Mouse (Mus musculus) layer of hippocampus, adult 18-20 months (tissue): Measurements from ENCODE around the gene Cebpb. TPM values are rescaled to one million over a fixed set of nuclear protein-coding genes. Genes with fewer than 3 reads are reported as not detected.

Experiments
- DNase-seq, 2 experiments: peaks; one replicate each; pipeline ENCODE4 v3.0.0; 2022; ENCODE audit warnings: low spot score in 2 of 2
- total RNA-seq, 2 experiments: library from RNA; stranded (reverse); gene quantifications; 2 replicates each; pipeline ENCODE4 v1.2.3; 2021

Gene Cebpb
- total RNA-seq, 2 experiments from 2014 or later, result 41.9 to 43.2 TPM

DNA sequence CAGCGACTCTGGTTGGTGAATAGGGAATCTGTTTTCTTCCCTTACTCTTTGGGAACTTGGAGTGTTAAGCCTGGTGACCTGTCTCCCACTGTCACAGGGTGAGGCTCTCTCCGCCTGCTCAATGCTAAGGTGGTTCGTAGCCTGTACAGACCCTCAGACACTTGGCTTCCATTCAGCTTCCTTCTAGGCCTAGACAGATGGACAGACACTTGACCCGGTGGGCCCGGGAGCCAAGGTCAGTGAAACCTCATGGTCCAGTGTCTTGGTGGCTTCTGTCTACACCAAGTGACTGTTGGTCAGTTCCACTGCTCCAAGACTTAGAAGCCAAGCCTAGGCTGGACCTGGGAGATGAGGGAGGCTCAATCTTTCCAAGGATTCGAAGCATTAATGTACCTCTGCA is 2.7 kb downstream of the Cebpb start:
- no peak for DNase-seq

DNA sequence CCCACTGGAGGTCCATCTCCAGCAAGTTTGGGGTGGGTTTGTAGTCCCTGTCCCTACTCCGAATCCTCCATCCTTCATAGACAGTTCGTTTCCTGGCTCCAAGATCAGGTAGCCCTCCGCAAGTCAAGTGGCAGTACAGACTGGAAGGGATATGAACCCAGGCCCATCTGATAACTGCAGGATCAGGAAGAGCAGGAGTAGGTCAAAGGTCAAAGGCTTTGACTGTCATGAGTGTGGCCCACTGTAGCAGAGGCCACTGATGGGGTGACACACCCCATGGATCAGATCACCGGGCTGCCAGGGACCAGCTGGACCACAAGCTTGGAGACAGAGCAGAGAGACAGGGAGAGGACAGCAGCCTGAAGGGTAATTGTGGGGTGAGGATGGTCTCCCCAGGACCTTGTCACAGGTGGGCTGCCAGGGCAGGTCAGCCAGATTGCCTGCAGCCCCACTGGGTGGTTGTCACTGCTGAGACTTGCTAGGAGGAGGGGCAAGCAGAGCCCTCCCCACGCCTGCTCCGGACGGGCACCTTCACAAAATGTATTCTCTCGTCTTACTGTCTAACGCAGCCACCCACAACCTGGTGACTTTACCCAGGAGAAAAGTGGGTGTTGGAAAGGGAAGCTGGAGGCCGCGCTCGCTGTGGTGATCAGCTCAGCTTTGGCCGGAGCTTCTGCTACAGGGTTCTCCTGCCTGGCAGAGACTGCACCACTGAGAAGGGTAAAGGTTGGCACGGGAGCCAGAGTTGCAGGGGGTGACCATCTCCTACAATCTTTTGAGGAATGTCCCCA is 3.4 kb downstream of the Cebpb start:
- peak in 1 of 2 experiments; percentile 42 for DNase-seq

DNA sequence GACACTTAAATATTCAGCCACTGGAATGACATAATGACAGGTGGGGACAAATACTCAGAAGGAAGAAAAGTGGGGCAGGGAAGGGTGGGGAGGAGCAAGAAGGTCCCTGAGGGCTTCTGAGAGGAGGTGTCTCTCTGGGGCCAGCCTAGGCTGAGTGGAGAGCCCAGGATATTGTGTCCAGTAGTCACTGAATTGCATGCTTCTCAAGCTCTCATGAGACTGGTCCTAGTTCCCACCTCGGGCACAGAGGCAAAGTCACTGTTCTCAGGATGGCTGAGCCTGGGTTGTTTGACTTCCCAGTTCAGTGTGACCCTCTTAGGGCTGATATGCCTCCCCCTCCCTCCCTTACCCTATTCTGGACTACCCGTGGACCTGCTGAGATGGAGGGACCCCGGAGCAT is 4.1 kb downstream of the Cebpb start:
- no peak for DNase-seq

DNA sequence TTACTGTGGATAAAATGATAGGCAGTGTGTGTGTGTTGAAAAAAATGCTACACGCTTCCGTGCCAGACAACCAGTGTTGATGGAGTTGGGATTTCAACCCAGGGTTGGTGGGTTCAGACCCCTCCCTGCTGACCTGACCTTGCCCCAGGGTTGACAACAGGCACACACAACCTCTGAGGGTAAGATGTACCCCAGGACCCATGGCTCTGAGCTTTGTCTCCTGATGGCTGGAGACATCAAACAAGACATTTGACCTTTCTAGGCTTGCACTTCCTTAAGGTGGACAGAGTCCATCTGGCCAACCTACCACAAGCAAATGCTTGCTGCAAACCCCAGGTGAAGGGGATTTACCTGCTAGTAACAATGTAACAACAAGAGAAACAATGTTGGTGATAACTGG is 4.8 kb downstream of the Cebpb start:
- no peak for DNase-seq

DNA sequence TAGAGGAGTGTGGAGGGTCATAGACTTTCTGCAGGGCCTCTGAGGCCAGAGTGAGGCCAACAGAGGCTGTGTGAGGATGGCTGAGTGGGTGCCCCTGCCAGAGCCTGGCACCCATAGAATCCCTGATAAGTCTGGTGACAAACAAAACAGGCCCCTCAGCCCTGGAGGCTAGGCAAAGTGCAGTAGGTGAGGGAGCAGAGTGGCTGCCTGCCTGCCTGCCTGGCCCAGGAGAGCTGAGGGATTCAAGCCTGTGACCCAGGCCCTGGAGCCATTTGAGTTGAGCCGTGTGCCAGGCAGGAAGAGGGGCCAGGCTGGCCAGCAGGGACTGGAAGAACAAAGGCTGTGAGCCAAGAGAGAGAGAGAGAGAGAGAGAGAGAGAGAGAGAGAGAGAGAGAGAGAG is 5.5 kb downstream of the Cebpb start:
- DNase-seq, result no peak

DNA sequence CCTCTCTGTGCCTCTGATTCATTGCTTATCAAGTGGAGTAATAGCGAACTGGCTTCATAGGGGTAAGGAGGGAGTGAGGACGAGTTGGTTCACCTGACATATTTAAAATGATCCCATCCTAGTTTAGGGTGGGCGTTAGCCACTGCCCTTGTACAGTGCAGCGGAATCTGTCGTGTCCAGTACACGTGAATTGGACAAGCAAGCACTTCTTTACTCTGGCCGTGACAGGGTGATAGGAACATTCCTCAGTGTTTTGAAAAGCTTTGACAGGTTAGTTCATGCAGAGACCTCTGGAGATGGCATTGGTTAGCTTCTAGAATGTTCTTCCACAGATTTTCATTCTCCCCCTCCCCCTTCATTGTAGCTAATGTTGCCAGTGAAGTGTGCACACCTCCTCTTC is 6.2 kb downstream of the Cebpb start:
- no peak for DNase-seq

DNA sequence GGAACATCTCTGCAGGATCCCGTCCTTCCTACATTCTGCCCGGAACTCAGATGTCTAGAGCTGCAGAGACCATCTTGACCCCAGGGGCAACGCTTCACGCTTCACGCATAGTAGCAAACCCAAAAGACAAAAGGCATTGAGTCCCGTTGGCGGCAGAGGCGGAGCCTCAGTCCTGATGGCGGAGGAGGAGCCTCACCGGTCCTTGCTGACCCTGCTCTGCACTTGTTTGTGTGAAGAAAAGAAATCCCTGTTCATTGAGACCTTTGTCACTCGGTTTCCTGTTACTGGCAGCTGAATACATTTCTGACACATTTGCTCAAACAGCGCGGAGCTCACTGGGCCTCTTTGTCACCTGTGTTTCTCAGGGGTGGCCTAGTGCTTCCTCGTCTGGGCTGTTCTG is 6.8 kb downstream of the Cebpb start:
- DNase-seq, result no peak

DNA sequence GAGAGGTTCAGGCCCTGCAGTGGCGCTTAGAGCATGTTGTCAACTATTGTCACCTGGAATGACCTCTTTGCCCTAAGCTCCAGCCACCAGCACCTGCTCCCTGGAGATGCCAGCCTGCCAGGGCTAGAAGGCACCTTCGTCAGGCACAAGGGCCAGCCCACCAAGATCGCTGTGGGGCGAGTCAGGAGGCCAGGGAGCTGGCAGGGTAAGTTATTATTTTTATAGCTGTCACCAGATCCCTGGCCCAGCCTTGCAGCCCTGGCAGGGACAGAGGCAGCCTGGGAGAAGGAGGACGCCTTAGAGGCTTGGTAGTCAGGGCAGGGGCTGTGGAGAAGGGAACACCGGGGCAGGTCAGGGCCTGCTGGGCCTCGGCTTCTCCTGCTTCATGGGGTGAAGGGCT is 7.4 kb downstream of the Cebpb start:
- DNase-seq, result no peak

DNA sequence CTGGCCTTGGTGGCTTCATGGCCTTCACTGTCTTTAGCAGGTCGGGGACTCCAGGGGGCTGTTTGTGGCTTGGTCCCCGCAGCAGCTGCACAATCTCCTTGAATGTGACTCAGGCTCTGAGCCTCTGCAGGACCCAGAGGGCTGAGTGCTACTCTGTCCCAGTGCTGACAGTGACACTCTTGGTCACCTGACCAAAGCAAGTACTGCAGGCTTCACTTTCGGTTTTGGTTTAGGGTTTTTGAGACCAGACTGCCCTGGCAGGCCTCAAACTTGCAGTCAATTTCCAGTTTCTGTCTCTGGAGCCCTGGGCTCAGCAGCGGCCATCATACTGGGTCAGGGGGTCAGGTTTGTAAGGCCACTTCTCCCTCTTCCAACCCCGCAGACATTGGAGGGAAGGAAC is 9.2 kb downstream of the Cebpb start:
- DNase-seq, result no peak

DNA sequence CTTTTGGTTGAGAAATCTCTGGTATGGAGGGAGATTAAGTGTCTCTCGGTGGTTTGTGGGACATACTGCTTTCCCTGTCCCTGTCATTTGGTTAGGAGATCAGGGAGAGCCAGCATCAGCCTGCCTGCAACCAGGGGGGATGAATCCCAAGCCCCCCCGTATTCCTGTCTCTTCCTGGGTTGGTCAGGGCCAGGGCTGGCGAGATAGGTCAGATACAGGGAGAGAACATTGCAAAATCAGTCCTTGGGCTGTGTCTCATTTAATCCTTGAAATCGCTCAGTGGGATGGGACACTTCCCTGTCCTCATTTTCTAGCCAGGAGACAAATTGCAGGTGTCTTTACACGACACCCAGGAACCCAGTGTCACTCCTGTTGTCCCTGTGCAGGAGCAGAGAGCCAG is 11.3 kb downstream of the Cebpb start:
- DNase-seq, result no peak

DNA sequence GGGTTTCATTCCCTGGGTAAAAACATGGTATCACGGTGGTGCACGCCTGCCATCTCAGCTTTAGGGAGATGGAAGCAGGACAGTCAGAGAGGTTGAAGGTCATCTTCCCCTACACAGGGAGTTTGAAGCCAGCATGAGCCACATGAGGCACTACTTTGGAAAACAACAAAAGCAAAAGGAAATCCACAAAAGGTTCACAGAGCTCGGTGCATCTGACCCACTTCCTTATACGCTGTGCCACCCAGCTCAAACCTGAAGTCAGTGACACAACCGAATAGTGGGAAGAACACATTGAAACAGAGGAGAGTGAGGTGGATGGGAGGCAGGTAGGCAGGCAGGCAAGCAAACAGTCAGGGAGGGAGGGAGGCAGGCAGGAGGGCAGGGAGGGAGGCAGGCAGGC is 12.8 kb downstream of the Cebpb start:
- no peak for DNase-seq

DNA sequence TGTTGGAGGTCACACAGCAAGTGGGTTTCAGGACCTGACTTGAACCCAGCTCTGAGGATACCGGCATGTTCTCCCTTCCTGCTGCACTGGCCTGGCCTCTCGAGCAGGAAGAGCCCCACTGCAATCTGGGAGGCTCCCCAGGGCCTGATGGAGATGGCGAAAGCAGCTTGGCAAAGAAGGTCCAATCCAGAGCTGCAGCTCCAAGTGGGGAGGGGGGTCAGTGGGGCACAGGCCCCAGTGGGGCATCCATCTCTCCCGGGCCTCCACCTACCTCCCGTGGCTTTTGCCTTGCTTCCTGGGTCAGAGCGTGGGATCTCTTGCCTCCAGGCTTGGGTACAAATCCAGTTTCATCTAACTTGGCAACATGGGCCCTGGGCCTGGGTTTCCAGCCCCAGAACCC is 13.4 kb downstream of the Cebpb start:
- DNase-seq, result no peak

DNA sequence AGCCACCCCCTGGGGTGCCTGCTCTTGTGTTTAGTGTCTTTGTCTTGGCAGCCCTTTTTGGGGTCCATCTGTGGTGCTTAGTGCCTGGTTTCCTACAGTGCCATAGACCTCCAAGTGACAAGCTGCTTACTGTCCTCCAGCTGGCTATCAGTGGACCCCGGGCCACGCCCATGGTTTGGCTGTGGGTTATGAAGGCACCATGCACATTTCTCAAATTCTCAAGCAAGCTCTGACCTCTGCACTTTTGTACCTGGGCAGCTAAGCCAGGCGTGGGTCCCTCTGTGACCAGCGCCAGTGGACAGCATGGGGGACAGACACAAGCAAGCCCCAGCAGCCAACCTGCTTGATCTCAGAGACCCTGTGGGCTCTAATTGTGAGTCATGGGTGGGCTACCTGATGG is 15.7 kb downstream of the Cebpb start:
- no peak for DNase-seq

DNA sequence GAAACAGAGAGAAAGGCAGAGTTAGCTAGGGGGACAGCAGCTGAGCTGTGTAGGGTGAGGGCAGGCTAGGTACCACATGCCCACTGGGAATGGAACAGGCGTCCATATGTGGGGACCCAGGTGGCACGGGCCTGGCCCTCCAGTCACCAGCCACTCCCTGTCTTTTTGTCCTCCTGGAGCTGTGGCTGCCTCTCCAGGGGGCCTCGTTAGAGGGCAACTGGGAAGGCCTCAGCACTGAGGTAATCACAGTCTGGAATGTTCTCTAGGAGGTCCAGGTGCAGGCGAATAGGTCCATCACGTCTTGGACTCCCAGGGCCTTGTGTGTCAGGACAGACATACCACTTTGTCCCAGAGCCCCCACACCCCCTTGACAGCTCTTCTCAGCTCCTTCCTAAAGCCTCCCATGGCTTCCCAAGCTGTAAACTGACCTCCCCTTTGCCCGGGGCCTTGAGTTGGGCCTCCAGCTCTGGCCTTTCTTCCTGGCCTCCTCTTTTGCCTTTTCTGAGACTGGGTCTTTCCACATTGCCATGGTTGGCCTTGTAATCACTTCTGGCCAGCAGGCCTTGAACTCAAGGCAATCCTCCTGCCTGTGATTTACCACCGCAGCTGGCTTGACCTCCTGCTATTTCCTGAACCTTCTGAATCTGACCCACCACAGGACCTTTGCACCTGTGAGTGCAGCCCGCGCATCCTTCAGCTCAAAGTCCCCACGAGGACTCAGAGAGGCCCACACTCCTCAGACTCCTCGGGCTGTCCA is 17.6 kb downstream of the Cebpb start:
- DNase-seq, result no peak

DNA sequence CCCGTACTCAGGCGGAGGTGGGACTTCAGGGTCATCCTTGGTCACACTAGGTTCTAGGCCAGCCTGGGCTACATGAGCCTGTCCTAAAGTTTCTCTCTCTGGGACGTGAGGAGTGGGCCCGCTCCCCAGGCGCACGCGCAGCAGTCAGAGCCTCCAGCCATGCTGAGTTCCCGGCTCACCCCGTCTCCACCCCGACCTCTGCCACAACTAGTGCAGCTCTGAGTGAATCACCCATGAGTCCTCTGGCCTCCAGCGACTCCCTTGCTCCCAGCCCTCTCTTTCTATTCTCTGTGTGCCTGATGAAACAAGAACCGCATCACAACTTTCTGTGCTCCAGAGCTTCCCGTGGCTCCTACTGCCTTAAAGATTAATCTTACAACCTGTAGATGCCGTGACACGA is 19.7 kb downstream of the Cebpb start:
- DNase-seq, result no peak

DNA sequence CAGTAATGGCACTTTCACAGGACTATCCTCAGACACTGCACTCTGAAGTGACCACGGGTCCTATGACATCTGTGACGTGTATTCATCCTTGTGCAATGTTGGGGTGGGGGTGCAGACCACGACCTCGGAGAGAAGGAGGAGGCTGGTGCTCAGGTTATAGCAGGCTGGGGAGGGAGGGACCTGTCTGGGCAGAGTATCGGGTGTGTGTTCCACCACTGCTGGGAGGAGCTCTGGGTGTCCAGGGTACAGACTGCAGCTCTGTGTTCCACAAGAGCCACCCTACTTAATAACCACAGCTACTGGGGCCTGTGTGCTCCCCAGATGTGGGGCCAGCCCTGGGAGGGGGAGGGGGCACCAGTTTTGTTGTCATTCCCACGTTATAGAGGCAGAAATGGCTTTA is 21.3 kb downstream of the Cebpb start:
- DNase-seq, result no peak

DNA sequence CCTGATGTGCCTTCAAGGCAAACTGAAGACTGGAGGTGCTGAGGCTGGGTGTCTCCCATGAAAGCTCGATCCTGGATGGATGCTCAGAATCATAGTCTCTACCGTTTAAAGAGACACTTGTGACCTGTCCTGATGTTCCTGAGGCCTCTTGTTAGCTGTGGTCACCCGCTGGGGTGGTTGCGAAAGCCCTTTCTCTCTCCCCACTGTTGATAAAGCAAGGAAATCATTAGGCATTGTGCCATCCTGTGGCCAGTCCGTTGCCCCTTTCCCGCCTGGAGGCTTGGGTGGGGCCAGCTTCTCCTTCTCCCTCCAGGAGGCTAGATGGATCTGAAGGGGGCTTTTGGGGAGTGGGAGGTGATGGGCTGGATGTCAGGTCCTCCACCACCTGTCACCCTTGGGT is 21.9 kb downstream of the Cebpb start:
- no peak for DNase-seq

DNA sequence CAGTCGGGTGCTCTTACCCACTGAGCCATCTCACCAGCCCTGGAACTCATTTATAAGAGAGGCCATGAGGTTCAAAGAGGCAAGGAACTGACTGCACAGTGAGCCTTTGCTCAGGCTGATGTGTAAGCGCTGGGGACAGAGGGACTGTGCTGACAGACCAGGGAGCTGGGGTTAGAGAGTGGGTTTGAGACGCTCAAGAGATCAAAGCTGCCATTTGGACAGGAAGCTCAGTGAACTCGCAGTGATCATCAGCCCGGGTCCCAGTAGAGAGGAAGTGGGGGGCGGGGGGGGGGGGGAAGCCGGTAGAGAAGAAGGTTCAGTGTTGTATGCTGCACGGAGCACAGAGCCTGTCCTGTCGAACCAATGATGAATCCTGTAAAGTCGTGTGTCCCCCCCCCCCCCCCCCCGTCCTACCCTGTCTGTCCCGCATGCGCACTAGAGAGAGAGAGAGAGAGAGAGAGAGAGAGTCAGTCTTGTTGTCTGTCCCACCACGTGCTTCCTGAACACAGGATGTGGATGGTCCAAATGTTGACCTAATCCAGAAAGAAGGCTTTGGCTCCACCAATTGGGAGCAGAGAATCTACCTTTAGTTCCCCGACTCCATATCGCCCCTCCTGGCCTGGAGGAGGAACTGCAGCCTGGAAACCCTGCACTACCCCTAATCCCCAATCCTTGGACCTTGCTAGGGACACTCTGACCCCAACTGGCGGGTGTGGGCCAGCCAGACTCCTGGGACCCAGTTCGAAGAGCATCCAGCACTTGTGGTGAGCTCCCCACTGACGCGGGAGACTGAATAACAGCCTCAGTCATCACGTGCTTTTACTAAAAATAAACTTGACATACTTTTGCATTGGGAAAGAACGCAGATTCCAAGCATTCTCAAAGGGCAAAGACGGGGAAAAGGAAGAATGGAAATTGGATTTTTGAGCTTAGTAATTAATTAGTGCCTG is 24.4 kb downstream of the Cebpb start:
- no peak for DNase-seq

DNA sequence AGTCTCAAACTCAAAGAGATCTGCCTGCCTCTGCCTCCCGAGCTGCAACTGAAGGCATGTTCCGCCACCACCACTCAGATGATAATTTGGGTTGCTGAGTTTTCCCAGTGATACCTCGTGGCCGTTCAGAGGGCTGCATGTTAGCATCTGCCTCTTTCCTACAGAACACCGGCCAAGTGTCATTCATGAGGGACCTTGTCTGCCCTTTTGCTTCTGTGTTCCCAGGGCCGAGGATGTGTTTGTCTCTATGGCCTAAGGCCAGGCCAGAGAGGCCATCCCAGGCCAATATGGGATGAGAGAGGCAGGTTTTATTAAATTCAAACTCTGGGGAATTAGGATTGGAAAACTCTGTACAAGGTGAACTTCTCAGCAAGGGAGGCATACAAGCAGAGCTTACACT is 25.6 kb downstream of the Cebpb start:
- DNase-seq, result no peak

DNA sequence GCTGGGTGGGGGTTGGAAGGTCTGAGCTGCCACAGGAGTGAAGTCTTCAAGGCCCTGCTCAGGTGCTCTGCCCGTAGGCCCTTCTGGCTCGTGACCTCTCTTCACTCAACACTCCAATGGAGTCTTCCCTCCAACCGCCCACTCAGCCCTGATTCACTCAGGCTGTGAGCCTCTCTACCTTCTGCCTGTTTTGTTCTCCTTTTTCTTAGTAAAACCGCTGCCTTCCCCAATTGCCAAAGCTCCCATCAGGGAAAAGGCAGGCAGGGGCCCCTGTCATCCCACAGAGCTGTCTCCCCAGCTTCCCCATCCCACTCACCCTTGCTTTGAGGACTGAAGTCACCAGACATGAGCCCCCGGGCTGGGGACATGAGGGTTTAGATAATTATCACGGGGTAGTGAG is 26.3 kb downstream of the Cebpb start:
- peak in 1 of 2 experiments; percentile 13 for DNase-seq

DNA sequence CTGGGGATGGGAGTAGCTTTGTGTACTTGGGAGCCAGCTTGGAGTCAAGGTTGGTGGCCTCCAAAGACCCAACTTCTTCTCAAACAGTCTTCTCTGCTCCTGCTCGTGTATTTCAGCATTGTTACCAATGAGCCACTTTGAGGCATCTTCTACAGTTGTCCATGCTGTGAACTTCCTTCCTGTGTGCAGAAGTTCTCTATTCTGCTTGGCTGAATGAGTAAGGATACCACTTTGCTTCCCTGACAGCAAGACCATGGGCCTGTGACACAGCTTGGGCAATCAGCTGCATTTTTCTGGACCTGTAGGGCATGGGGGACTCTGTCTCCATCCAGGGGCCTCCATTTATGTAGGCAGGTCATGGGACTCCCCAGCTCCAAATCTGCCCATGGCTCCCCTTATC is 28.5 kb downstream of the Cebpb start:
- DNase-seq, result no peak

DNA sequence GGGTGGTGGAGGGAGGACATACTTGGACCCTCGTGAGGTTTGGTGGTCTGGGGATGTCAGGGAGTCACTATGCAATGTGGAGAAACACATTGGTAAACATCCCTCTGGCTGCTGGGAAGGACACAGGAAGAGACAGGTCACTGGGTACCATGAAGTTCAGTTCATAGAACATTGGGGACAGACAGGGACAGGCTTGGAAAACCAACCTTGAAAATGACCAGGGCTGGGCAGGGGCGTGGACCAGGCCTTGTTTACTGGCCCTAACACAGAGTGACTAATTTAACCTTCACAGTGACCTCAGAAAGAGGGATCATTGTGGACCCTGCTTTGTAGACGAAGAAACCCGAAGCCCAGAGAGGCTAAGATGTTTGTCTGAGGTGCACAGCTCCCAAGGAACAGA is 30.8 kb downstream of the Cebpb start:
- DNase-seq, result no peak
